Mouse (Mus musculus): ENCODE data around the gene Tsku.

DNA sequence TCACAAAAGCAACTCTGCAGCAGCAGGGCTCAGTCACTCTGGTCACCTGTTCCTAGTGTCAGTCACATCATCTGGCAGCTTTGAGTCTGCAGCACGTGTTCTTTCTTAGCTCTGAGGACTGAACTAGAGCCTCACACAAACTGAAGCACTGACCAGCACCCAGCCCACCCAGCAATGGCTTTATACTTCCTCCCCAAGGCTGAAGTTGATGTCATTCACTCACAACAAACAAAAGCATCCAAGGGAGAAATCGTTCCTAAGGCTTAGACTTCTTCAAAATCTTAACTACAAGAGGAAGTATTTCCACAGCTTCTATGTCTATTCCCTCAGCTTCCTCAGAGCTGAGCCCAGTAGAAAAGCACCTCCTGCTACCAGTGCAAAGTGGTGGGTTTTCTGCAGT lies 32.8 kb downstream of the Tsku start:
- TF ChIP-seq GATA1 (IDR thresholded peaks at IDR 0.05; ENCODE audit: borderline replicate concordance, low read length): no peak
- no peak for TF ChIP-seq FLI1 (IDR thresholded peaks at IDR 0.05; ENCODE audit: low read length)

Measured in megakaryocyte, embryonic 14.5 days (primary cell).